ENCODE assay signal across 20 mouse cellular contexts in the genomic region with DNA sequence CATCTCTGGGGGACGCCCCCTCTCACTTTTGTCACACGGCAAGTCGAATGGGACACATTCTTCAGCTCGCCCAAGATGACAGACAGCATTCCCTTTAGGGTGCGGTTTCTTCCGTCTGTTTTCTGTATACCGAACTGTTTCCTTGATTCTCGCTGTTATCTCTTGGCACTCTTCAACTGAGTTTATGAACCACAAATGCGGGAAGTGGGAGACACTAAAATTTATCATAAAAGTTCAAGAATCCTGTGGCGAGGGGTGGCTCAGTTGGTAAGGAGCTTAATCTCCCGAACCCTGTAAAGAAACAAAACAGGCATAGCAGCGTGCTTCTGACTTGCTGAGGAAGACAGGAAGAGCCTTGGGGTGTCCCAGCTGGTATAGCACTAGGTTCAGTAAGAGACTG. TPM values are rescaled to one million over a fixed set of nuclear protein-coding genes. Genes with fewer than 3 reads are reported as not detected.
DNase-seq lines count a peak whose midpoint lies in the region; ATAC-seq lines count a peak whose summit lies in the region.
"Had no signal": no experiment of that assay in that cellular context is flagged by ENCODE, and none has a peak within 500 bp of the region (broad histone marks: within the 10 kb centered on the region; RNA-seq: fewer than 3 reads in every experiment).

No protein-coding gene starts in this region.

- H3K27me3 ChIP-seq in megakaryocyte, embryonic 14.5 days (replicated peaks) = no peaks in the 10 kb centered on the region
- no peaks in the 10 kb centered on the region for H3K27me3 ChIP-seq in liver, embryonic 12.5 days (replicated peaks)
- H3K27me3 ChIP-seq: forebrain, embryonic 12.5 days; lung, embryonic 15.5 days; midbrain, embryonic 13.5 days; neural tube, embryonic 15.5 days had no signal

- no peak for ATAC-seq in megakaryocyte, adult 5-6 weeks (ENCODE audit: poor library complexity, severe bottlenecking)
- ATAC-seq in liver, embryonic 12.5 days = no peak
- ATAC-seq: hindbrain, embryonic 16.5 days; midbrain, embryonic 13.5 days had no signal

- peaks cover 62% of the 10 kb centered on the region for H3K4me1 ChIP-seq in megakaryocyte, embryonic 14.5 days
- peaks cover 25% of the 10 kb centered on the region for H3K4me1 ChIP-seq in liver, embryonic 12.5 days
- H3K4me1 ChIP-seq: midbrain, embryonic 13.5 days had no signal

- no peak overlapping the region for H3K27ac ChIP-seq in liver, embryonic 12.5 days
- H3K27ac ChIP-seq: forebrain, embryonic 12.5 days; lung, embryonic 15.5 days; midbrain, embryonic 13.5 days; neural tube, embryonic 15.5 days had no signal

- H3K4me2 ChIP-seq in liver, embryonic 12.5 days = peak overlapping the region; percentile 30
- H3K4me2 ChIP-seq: forebrain, embryonic 12.5 days; lung, embryonic 15.5 days; midbrain, embryonic 13.5 days; neural tube, embryonic 15.5 days had no signal

- peak overlapping the region; percentile 90 for H3K4me3 ChIP-seq in megakaryocyte, embryonic 14.5 days (replicated peaks)
- no peak overlapping the region for H3K4me3 ChIP-seq in liver, embryonic 12.5 days
- H3K4me3 ChIP-seq: forebrain, embryonic 12.5 days; lung, embryonic 15.5 days; midbrain, embryonic 13.5 days; myocyte; neural tube, embryonic 15.5 days had no signal

- 31% methylated on average over 12 of the region's 12 CpGs for WGBS in liver, embryonic 12.5 days (ENCODE audit: insufficient replicate concordance)

- H3K9ac ChIP-seq in liver, embryonic 12.5 days = no peak overlapping the region
- H3K9ac ChIP-seq: forebrain, embryonic 12.5 days; lung, embryonic 15.5 days; midbrain, embryonic 13.5 days; neural tube, embryonic 15.5 days had no signal

- DNase-seq in layer of hippocampus, adult 9-11 months = peak; percentile 0
- DNase-seq in layer of hippocampus, postnatal 14 days (ENCODE audit: low spot score in 2 of 2) = no peak
- no peak for DNase-seq in right cerebral cortex, postnatal 4 days
- no peak for DNase-seq in layer of hippocampus, postnatal 36 days
- DNase-seq: adrenal gland, adult 8-10 months; cerebellum, postnatal 25 days; gastrocnemius, postnatal 36 days; heart, postnatal 36 days; kidney, adult 2 months; kidney, postnatal 14 days; thymus, postnatal 36 days had no signal

- no peaks in the 10 kb centered on the region for H3K9me3 ChIP-seq in megakaryocyte, embryonic 14.5 days
- no peaks in the 10 kb centered on the region for H3K9me3 ChIP-seq in liver, embryonic 12.5 days (replicated peaks)
- H3K9me3 ChIP-seq: forebrain, embryonic 12.5 days; lung, embryonic 15.5 days; midbrain, embryonic 13.5 days; neural tube, embryonic 15.5 days had no signal

- peaks cover 46% of the 10 kb centered on the region for H3K36me3 ChIP-seq in megakaryocyte, embryonic 14.5 days (replicated peaks; ENCODE audit: low read length)
- H3K36me3 ChIP-seq in liver, embryonic 12.5 days = no peaks in the 10 kb centered on the region
- H3K36me3 ChIP-seq: forebrain, embryonic 12.5 days; lung, embryonic 15.5 days; midbrain, embryonic 13.5 days; neural tube, embryonic 15.5 days had no signal

RNA-seq across cellular contexts. Expression of a gene that starts 18.1 kb away (rescaled TPM):
- total RNA-seq in layer of hippocampus, postnatal 14 days (2021) = 10 to 100 TPM; 19.7 to 20.4 TPM
- polyA plus RNA-seq in megakaryocyte, embryonic 14.5 days (2012; ENCODE audit: insufficient read depth, low replicate concordance) = 4.2 and 6.0 TPM in 2 replicates
- total RNA-seq in megakaryocyte, adult 5-6 weeks (2015) = 17.3 and 17.8 TPM in 2 replicates
- 8.5 and 9.8 TPM in 2 replicates for total RNA-seq in megakaryocyte, adult 5-6 weeks (2017)
- polyA plus RNA-seq in liver, embryonic 12.5 days (2016; fragmentation: Nextera tagmentation; extraction: Ambion mirVana) = 3.9 and 4.4 TPM in 2 replicates
- 10 to 100 TPM; 24.1 to 28.5 TPM for total RNA-seq in layer of hippocampus, postnatal 36 days (2021)
